Mouse (Mus musculus): ENCODE measurements around the gene Cdk20. TPM values are rescaled to one million over a fixed set of nuclear protein-coding genes. Genes with fewer than 3 reads are reported as not detected.
A peak's percentile ranks its signal among the peaks of the same experiment; 100 is the strongest.

Gene Cdk20
- polyA plus RNA-seq (2017; shearing (Covaris generic)): 1 to 10 TPM; 4.1 to 6.8 TPM

GRCm38 (mm10) chr13:64432017-64432995, at the start of gene Cdk20:
Gene Cdk20, plus strand, starts transcription at chr13:64432314.
- ATAC-seq: peak; percentile 95

- ATAC-seq: no peak
These were observed 47.2 kb upstream of the Cdk20 start for GRCm38 (mm10) chr13:64384937-64385336.

GRCm38 (mm10) chr13:64386048-64386447, 46.1 kb upstream of the Cdk20 start:
- no peak for ATAC-seq

- ATAC-seq: no peak
These were observed 43.7 kb upstream of the Cdk20 start for GRCm38 (mm10) chr13:64388415-64388814.

- ATAC-seq: no peak
These were observed 35.1 kb upstream of the Cdk20 start for GRCm38 (mm10) chr13:64396979-64397378.

GRCm38 (mm10) chr13:64398065-64398464, 34.0 kb upstream of the Cdk20 start:
- no peak for ATAC-seq

GRCm38 (mm10) chr13:64399906-64400305, 32.2 kb upstream of the Cdk20 start:
- no peak for ATAC-seq

GRCm38 (mm10) chr13:64400801-64401361, 31.2 kb upstream of the Cdk20 start:
- no peak for ATAC-seq

- no peak for ATAC-seq
These were observed 30.1 kb upstream of the Cdk20 start for GRCm38 (mm10) chr13:64402006-64402405.

- no peak for ATAC-seq
These were observed 29.6 kb upstream of the Cdk20 start for GRCm38 (mm10) chr13:64402504-64402949.

GRCm38 (mm10) chr13:64402951-64403460, 29.1 kb upstream of the Cdk20 start:
- ATAC-seq: no peak

GRCm38 (mm10) chr13:64403519-64403918, 28.6 kb upstream of the Cdk20 start:
- ATAC-seq: no peak

GRCm38 (mm10) chr13:64405550-64405949, 26.6 kb upstream of the Cdk20 start:
- ATAC-seq: no peak

- ATAC-seq: peak; percentile 37
These were observed 24.1 kb upstream of the Cdk20 start for GRCm38 (mm10) chr13:64407992-64408391.

- peak; percentile 54 for ATAC-seq
These were observed 21.5 kb upstream of the Cdk20 start for GRCm38 (mm10) chr13:64410604-64411003.

- no peak for ATAC-seq
These were observed 20.8 kb upstream of the Cdk20 start for GRCm38 (mm10) chr13:64411282-64411681.

- no peak for ATAC-seq
These were observed 19.3 kb upstream of the Cdk20 start for GRCm38 (mm10) chr13:64412752-64413257.

- no peak for ATAC-seq
These were observed 16.5 kb upstream of the Cdk20 start for GRCm38 (mm10) chr13:64415659-64416058.

GRCm38 (mm10) chr13:64416955-64417601, 15.0 kb upstream of the Cdk20 start:
- ATAC-seq: no peak

- no peak for ATAC-seq
These were observed 11.3 kb upstream of the Cdk20 start for GRCm38 (mm10) chr13:64420847-64421246.

GRCm38 (mm10) chr13:64421386-64421785, 10.7 kb upstream of the Cdk20 start:
- ATAC-seq: no peak

- no peak for ATAC-seq
These were observed 10.0 kb upstream of the Cdk20 start for GRCm38 (mm10) chr13:64421952-64422606.

Data from CD4-positive, CD25-positive, alpha-beta regulatory T cell, adult 4 months (primary cell).